Mouse (Mus musculus): ENCODE measurements around the gene Gbf1. TPM values are rescaled to one million over a fixed set of nuclear protein-coding genes. Genes with fewer than 3 reads are reported as not detected.

The Gbf1 gene
- polyA plus RNA-seq, 1 experiment from 2014 or later = 71.8 TPM

- Histone ChIP-seq H3K36me3 (ENCODE audit: control insufficient read depth, insufficient read depth, low read length) (no peaks in the 10 kb centered on the region), H3K4me1 (ENCODE audit: control insufficient read depth, insufficient read depth, low read length) (peaks cover 14% of the 10 kb centered on the region), H3K27me3 (ENCODE audit: control insufficient read depth, insufficient read depth, low read length) (peaks cover 24% of the 10 kb centered on the region; the same call in 1 of the 2 replicates), H3K9ac (replicated peaks; ENCODE audit: low read length) (peak within 1 kb of the TSS; percentile 42; the same call in 1 of the 2 replicates), H3K4me3 (replicated peaks; ENCODE audit: low read depth, low read length) (peak within 1 kb of the TSS; percentile 42), H3K9me3 (ENCODE audit: control insufficient read depth, low read length) (no peaks in the 10 kb centered on the region), H3K4me2 (ENCODE audit: low read length) (peak within 1 kb of the TSS; percentile 65), H3K27ac (replicated peaks; ENCODE audit: low read depth, low read length) (no peak within 1 kb of the TSS)
- DNase-seq (peak; percentile 90), ATAC-seq (ENCODE audit: low FRiP score, low TSS enrichment) (peak; percentile 72)
- WGBS = under 1% methylated on average over 39 of the region's 39 CpGs
Measured at GRCm38 (mm10) chr19:46304216-46304841, 152.0 kb downstream of the Gbf1 start, which contains the start of gene Nfkb2. Gene Nfkb2 (plus strand): TSS chr19:46304320.

- Histone ChIP-seq H3K27me3 (ENCODE audit: control insufficient read depth, insufficient read depth, low read length) (peaks cover 24% of the 10 kb centered on the region; the same call in 1 of the 2 replicates), H3K9me3 (ENCODE audit: control insufficient read depth, low read length) (no peaks in the 10 kb centered on the region), H3K4me3 (replicated peaks; ENCODE audit: low read depth, low read length) (peak overlapping the region; percentile 42), H3K4me1 (ENCODE audit: control insufficient read depth, insufficient read depth, low read length) (peaks cover 14% of the 10 kb centered on the region), H3K4me2 (ENCODE audit: low read length) (peak overlapping the region; percentile 65), H3K27ac (replicated peaks; ENCODE audit: low read depth, low read length) (no peak overlapping the region), H3K9ac (replicated peaks; ENCODE audit: low read length) (peak overlapping the region; percentile 42; the same call in 1 of the 2 replicates), H3K36me3 (ENCODE audit: control insufficient read depth, insufficient read depth, low read length) (no peaks in the 10 kb centered on the region)
- peak; percentile 35 for DNase-seq
- ATAC-seq (ENCODE audit: low FRiP score, low TSS enrichment) = peak; percentile 37; the same call in 1 of the 2 replicates
- WGBS = under 1% methylated on average over 34 of the region's 34 CpGs
Measured at GRCm38 (mm10) chr19:46304908-46305333, 152.6 kb downstream of the Gbf1 start.

GRCm38 (mm10) chr19:46305432-46306267 lies 153.3 kb downstream of the Gbf1 start:
- peak; percentile 53; the same call in 1 of the 2 replicates for ATAC-seq (ENCODE audit: low FRiP score, low TSS enrichment)
- H3K27me3 ChIP-seq (ENCODE audit: control insufficient read depth, insufficient read depth, low read length) = peaks cover 24% of the 10 kb centered on the region; the same call in 1 of the 2 replicates
- peak; percentile 84 for DNase-seq
- H3K36me3 ChIP-seq (ENCODE audit: control insufficient read depth, insufficient read depth, low read length) = no peaks in the 10 kb centered on the region
- peak overlapping the region; percentile 42 for H3K4me3 ChIP-seq (replicated peaks; ENCODE audit: low read depth, low read length)
- no peak overlapping the region for H3K27ac ChIP-seq (replicated peaks; ENCODE audit: low read depth, low read length)
- no peaks in the 10 kb centered on the region for H3K9me3 ChIP-seq (ENCODE audit: control insufficient read depth, low read length)
- H3K9ac ChIP-seq (replicated peaks; ENCODE audit: low read length) = peak overlapping the region; percentile 42; the same call in 1 of the 2 replicates
- H3K4me2 ChIP-seq (ENCODE audit: low read length) = peak overlapping the region; percentile 65
- under 1% methylated on average over 43 of the region's 43 CpGs for WGBS
- peaks cover 14% of the 10 kb centered on the region for H3K4me1 ChIP-seq (ENCODE audit: control insufficient read depth, insufficient read depth, low read length)

DNA sequence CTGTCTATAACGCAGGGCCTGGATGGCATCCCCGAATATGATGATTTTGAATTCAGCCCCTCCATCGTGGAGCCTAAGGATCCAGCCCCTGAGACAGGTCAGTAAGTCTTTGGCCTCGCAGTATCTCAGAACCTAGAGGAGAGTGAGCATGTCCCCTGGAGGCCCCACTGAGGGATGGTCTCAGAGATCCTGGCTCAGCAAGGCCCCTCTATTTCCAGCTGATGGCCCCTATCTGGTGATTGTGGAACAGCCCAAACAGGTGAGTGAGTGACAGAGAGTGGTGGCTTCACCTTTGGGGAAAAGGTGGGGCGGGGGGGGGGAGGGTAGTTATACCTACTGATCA lies 153.9 kb downstream of the Gbf1 start:
- Histone ChIP-seq H3K4me2 (ENCODE audit: low read length) (peak overlapping the region; percentile 65), H3K9ac (replicated peaks; ENCODE audit: low read length) (no peak overlapping the region; the same call in 1 of the 2 replicates), H3K4me1 (ENCODE audit: control insufficient read depth, insufficient read depth, low read length) (peaks cover 14% of the 10 kb centered on the region), H3K27ac (replicated peaks; ENCODE audit: low read depth, low read length) (no peak overlapping the region), H3K27me3 (ENCODE audit: control insufficient read depth, insufficient read depth, low read length) (peaks cover 24% of the 10 kb centered on the region; the same call in 1 of the 2 replicates), H3K4me3 (replicated peaks; ENCODE audit: low read depth, low read length) (no peak overlapping the region), H3K9me3 (ENCODE audit: control insufficient read depth, low read length) (no peaks in the 10 kb centered on the region), H3K36me3 (ENCODE audit: control insufficient read depth, insufficient read depth, low read length) (peaks cover 3% of the 10 kb centered on the region; the same call in 1 of the 2 replicates)
- DNase-seq (no peak), ATAC-seq (ENCODE audit: low FRiP score, low TSS enrichment) (no peak)
- 62% methylated on average over 5 of the region's 5 CpGs for WGBS

- Histone ChIP-seq H3K36me3 (ENCODE audit: control insufficient read depth, insufficient read depth, low read length) (peaks cover 5% of the 10 kb centered on the region; the same call in 1 of the 2 replicates), H3K9me3 (ENCODE audit: control insufficient read depth, low read length) (no peaks in the 10 kb centered on the region), H3K4me2 (ENCODE audit: low read length) (no peak overlapping the region), H3K4me1 (ENCODE audit: control insufficient read depth, insufficient read depth, low read length) (peaks cover 14% of the 10 kb centered on the region), H3K27me3 (ENCODE audit: control insufficient read depth, insufficient read depth, low read length) (peaks cover 24% of the 10 kb centered on the region; the same call in 1 of the 2 replicates), H3K27ac (replicated peaks; ENCODE audit: low read depth, low read length) (no peak overlapping the region), H3K9ac (replicated peaks; ENCODE audit: low read length) (no peak overlapping the region), H3K4me3 (replicated peaks; ENCODE audit: low read depth, low read length) (no peak overlapping the region)
- DNase-seq (no peak), ATAC-seq (ENCODE audit: low FRiP score, low TSS enrichment) (no peak)
- WGBS = 93% methylated on average over 9 of the region's 9 CpGs
Measured at GRCm38 (mm10) chr19:46306751-46307289, 154.5 kb downstream of the Gbf1 start.

DNA sequence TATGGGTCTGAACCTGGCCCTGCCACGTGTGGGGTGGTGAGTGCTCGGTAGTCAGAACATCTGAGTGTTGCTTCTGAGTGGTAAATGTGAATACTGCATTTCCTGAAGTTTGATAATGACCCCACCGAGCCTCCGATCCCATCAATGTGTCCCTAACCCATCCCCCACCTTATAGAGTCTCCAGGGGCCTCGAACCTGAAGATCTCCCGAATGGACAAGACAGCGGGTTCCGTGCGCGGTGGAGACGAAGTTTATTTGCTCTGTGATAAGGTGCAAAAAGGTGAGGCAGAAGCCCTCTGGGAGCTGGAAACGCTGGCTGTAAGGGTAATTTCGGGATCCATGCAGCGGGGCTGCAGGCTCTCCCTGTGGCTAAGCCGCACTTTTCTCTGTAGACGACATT lies 155.5 kb downstream of the Gbf1 start:
- Histone ChIP-seq H3K4me1 (ENCODE audit: control insufficient read depth, insufficient read depth, low read length) (peaks cover 14% of the 10 kb centered on the region), H3K9ac (replicated peaks; ENCODE audit: low read length) (no peak overlapping the region), H3K27me3 (ENCODE audit: control insufficient read depth, insufficient read depth, low read length) (peaks cover 24% of the 10 kb centered on the region; the same call in 1 of the 2 replicates), H3K27ac (replicated peaks; ENCODE audit: low read depth, low read length) (no peak overlapping the region), H3K36me3 (ENCODE audit: control insufficient read depth, insufficient read depth, low read length) (peaks cover 15% of the 10 kb centered on the region), H3K4me3 (replicated peaks; ENCODE audit: low read depth, low read length) (no peak overlapping the region), H3K9me3 (ENCODE audit: control insufficient read depth, low read length) (no peaks in the 10 kb centered on the region), H3K4me2 (ENCODE audit: low read length) (no peak overlapping the region)
- WGBS = 75% methylated on average over 16 of the region's 16 CpGs
- DNase-seq = no peak
- ATAC-seq (ENCODE audit: low FRiP score, low TSS enrichment) = no peak

DNA sequence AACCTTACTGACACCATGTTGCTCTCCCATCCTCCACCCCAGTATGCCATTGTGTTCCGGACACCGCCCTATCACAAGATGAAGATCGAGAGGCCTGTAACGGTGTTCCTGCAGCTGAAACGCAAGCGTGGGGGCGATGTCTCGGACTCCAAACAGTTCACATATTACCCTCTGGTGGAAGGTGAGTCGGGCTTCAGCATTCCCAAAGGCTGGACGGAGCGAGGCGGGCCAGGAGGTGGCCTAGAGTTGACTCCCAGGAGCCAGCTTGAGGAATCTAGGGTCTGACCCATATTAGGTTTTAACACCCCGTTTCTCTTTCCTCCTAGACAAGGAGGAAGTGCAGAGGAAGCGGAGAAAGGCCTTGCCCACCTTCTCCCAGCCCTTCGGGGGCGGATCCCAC lies 156.0 kb downstream of the Gbf1 start:
- H3K9me3 ChIP-seq (ENCODE audit: control insufficient read depth, low read length) = no peaks in the 10 kb centered on the region
- peaks cover 20% of the 10 kb centered on the region for H3K36me3 ChIP-seq (ENCODE audit: control insufficient read depth, insufficient read depth, low read length)
- no peak overlapping the region for H3K27ac ChIP-seq (replicated peaks; ENCODE audit: low read depth, low read length)
- H3K4me1 ChIP-seq (ENCODE audit: control insufficient read depth, insufficient read depth, low read length) = peaks cover 14% of the 10 kb centered on the region
- peak overlapping the region; percentile 81 for H3K4me2 ChIP-seq (ENCODE audit: low read length)
- no peak for ATAC-seq (ENCODE audit: low FRiP score, low TSS enrichment)
- 55% methylated on average over 16 of the region's 16 CpGs for WGBS
- H3K4me3 ChIP-seq (replicated peaks; ENCODE audit: low read depth, low read length) = peak overlapping the region; percentile 42; the same call in 1 of the 2 replicates
- 0 out of 2 replicates have a peak overlapping the region, but pooled peaks have one; percentile 50 for H3K9ac ChIP-seq (replicated peaks; ENCODE audit: low read length)
- H3K27me3 ChIP-seq (ENCODE audit: control insufficient read depth, insufficient read depth, low read length) = peaks cover 25% of the 10 kb centered on the region; the same call in 1 of the 2 replicates
- no peak for DNase-seq

GRCm38 (mm10) chr19:46308706-46309435 lies 156.6 kb downstream of the Gbf1 start:
- 1% methylated on average over 47 of the region's 47 CpGs for WGBS
- H3K4me1 ChIP-seq (ENCODE audit: control insufficient read depth, insufficient read depth, low read length) = peaks cover 14% of the 10 kb centered on the region
- ATAC-seq (ENCODE audit: low FRiP score, low TSS enrichment) = peak; percentile 43; the same call in 1 of the 2 replicates

More at GRCm38 (mm10) chr19:46308706-46309435, 156.6 kb downstream of the Gbf1 start:
- H3K4me3 ChIP-seq (replicated peaks; ENCODE audit: low read depth, low read length) = peak overlapping the region; percentile 42
- no peaks in the 10 kb centered on the region for H3K9me3 ChIP-seq (ENCODE audit: control insufficient read depth, low read length)
- H3K9ac ChIP-seq (replicated peaks; ENCODE audit: low read length) = peak overlapping the region; percentile 50
- H3K36me3 ChIP-seq (ENCODE audit: control insufficient read depth, insufficient read depth, low read length) = peaks cover 25% of the 10 kb centered on the region
- no peak overlapping the region for H3K27ac ChIP-seq (replicated peaks; ENCODE audit: low read depth, low read length)
- DNase-seq = peak; percentile 97
- H3K4me2 ChIP-seq (ENCODE audit: low read length) = peak overlapping the region; percentile 81
- peaks cover 29% of the 10 kb centered on the region; the same call in 1 of the 2 replicates for H3K27me3 ChIP-seq (ENCODE audit: control insufficient read depth, insufficient read depth, low read length)

Data from midbrain, embryonic 14.5 days (tissue).